8 mouse cellular contexts compared by ENCODE assay signal in the genomic region with DNA sequence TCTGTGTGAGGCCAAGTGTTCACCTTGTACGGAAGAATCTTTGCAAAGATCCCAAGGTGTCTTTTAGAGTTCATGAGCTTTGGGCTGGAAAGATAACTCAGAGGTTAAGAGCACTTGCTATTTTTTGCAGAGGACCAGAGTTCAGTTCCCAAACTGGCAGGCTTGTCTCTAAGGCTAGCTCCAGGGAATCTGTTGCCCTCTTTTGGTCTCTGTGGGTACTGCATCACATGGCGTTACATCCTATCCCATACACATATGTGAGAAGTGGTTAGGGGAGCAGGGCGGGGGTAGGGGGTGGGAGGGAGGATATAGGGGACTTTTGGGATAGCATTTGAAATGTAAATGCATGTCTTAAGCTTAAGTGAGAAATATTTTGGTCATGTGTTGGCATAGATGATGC.
A peak's percentile ranks its signal among the peaks of the same experiment; 100 is the strongest.
DNase-seq lines count a peak whose midpoint lies in the region; TF ChIP-seq lines count a peak whose summit lies in the region.

No protein-coding gene starts in this region.

- peak; percentile 27 for DNase-seq in adrenal gland, postnatal 10 days
- DNase-seq in adrenal gland, adult 18-20 months (ENCODE audit: low spot score in 2 of 2), result no peak
- DNase-seq in left cerebral cortex, adult 2 months (ENCODE audit: extremely low spot score in 1 of 2, low spot score in 2 of 2), result no peak
- DNase-seq in left cerebral cortex, adult 18-20 months (ENCODE audit: low spot score in 2 of 2), result no peak
- peak; percentile 38 to 45 for DNase-seq in cerebellum, postnatal 10 days
- peak; percentile 46 for DNase-seq in limb, embryonic 10.5 days (ENCODE audit: low spot score)
- no peak for DNase-seq in left cerebral cortex, adult 11 months (ENCODE audit: low spot score)
- no peak for DNase-seq in layer of hippocampus, adult 18-20 months (ENCODE audit: low spot score in 2 of 2)

- H3K27ac ChIP-seq in left cerebral cortex, adult 2 months, result no peak overlapping the region
- H3K27ac ChIP-seq in limb, embryonic 10.5 days, result no peak overlapping the region

- WGBS in limb, embryonic 10.5 days, result 57% methylated on average over 3 of the region's 3 CpGs

- no peaks in the 10 kb centered on the region for H3K36me3 ChIP-seq in limb, embryonic 10.5 days

- no peaks in the 10 kb centered on the region for H3K27me3 ChIP-seq in limb, embryonic 10.5 days (ENCODE audit: low read depth, poor library complexity, severe bottlenecking)

- no peak overlapping the region for H3K4me3 ChIP-seq in left cerebral cortex, adult 2 months
- H3K4me3 ChIP-seq in limb, embryonic 10.5 days, result no peak overlapping the region

- no peaks in the 10 kb centered on the region for H3K9me3 ChIP-seq in limb, embryonic 10.5 days (replicated peaks)

- intact Hi-C loops in left cerebral cortex, adult 2 months (cut with DNase I), result no loop called here

- no peaks in the 10 kb centered on the region for H3K4me1 ChIP-seq in limb, embryonic 10.5 days

- peak; percentile 32 for TF ChIP-seq CTCF in left cerebral cortex, adult 2 months (IDR thresholded peaks at IDR 0.05)

Comparison
In these comparisons a context has a peak if more than half of its experiments do, and no peak if none do; other contexts are left out.
1. DNase-seq: peak in adrenal gland, postnatal 10 days (single experiment), cerebellum, postnatal 10 days (2 of 2) and limb, embryonic 10.5 days (single experiment); none in adrenal gland, adult 18-20 months (0 of 2), left cerebral cortex, adult 2 months (0 of 2), left cerebral cortex, adult 18-20 months (0 of 2), left cerebral cortex, adult 11 months (single experiment) and layer of hippocampus, adult 18-20 months (0 of 2).